Mouse (Mus musculus) T-helper 2 cell (primary cell): Measurements from ENCODE around the gene Dgkg.

Source experiments
- in situ Hi-C: fragments of 300-600 bp; cut with MboI, MseI; formaldehyde crosslinking; loops from one replicate; pipeline ENCODE4 v1.15.1; 2025; ENCODE audit warnings: high pct_unique_total_duplicates

Gene Dgkg

GRCm38 (mm10) chr16:22598741-22599140 is 58.3 kb downstream of the Dgkg start:
- in situ Hi-C loops = no loop called here

DNA sequence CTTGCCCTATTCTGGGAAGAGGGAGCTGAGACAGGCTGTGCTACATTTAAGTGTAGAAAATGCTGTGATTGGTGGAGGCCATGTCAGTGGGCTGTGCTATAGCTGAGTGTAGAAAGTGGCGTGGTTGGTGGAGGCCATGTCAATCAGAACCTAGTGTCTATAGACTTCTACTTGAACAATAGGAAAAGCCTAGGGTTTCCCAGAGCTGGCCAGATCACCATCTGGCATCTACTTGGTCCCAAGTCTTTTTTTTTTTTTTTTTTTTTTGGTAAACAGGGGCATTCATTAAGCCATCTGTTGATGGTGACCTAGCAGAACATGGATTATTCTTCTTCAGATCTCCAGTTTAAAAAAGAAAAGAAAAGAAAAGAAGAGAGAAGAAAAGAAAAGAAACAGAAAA is 60.6 kb downstream of the Dgkg start:
- in situ Hi-C loops = no loop called here

GRCm38 (mm10) chr16:22593907-22594306 is 63.1 kb downstream of the Dgkg start:
- in situ Hi-C loops = no loop called here

DNA sequence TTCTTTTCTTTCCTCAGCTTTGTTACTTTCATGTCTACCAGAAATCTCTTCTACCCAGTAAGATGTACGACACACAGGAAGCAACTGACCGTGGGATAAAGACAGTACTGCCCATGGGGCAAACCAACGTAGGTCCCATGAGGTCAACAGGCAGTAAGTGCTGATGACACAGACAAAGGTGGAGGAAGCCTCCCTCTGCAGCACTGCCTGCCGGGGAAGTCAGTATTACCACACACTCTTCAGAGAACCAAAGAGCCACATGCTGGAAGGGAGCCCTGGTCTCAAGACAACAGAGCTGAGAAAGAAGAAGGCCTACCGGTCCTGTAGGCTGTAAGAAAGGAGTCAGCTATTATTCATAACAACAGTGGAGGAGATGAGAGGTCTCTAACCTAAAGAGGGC is 67.4 kb downstream of the Dgkg start:
- in situ Hi-C loops = no loop called here

- in situ Hi-C loops = no loop called here
Measured at GRCm38 (mm10) chr16:22586151-22586836, 70.7 kb downstream of the Dgkg start.

DNA sequence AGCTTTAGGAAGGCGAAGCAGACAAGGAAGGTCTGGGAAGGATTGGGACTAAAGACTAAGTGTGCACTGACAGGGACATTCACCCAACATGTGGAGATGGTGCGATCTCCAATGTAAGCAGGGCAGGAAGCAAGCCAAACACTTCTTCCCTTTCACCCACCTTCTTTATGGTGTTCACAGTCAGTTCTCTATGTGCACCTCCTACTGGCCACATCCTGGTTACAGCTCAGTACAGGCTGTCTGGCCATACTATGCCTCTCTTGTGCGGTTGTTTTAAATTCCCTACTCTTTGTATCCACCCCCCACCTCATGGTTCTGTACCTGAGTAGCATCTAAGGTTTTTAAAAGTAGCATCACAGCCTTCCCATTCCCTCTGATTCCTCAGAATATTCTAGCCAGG is 71.5 kb downstream of the Dgkg start:
- in situ Hi-C loops = no loop called here

DNA sequence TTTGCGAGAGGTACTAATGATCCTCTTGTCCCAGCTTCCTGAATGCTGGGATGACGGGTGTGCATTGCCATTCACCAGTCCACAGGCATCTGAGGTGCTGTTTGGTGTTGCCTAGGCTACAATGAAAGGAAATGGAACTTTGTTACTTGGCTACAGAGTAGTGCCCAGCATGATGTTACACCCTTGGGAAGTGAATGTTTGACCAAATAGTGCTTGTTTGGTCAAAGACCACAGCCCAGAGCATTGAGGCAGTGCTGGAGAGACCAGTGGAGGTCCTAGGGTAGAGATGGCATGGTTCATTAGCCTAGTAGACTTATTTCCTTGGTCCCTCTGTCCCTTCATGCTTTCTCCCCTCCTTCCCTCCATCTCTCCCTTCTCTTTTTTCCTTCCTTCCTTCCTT is 73.6 kb downstream of the Dgkg start:
- in situ Hi-C loops = no loop called here

- in situ Hi-C loops = no loop called here
Measured at GRCm38 (mm10) chr16:22582173-22582929, 74.7 kb downstream of the Dgkg start.

- in situ Hi-C loops = no loop called here
Measured at GRCm38 (mm10) chr16:22580103-22580502, 76.9 kb downstream of the Dgkg start.

GRCm38 (mm10) chr16:22578883-22579282 is 78.1 kb downstream of the Dgkg start:
- in situ Hi-C loops = loop anchor here (10.0 kb wide), 1 partner anchor 1326 kb away; no protein-coding TSS in a partner anchor

DNA sequence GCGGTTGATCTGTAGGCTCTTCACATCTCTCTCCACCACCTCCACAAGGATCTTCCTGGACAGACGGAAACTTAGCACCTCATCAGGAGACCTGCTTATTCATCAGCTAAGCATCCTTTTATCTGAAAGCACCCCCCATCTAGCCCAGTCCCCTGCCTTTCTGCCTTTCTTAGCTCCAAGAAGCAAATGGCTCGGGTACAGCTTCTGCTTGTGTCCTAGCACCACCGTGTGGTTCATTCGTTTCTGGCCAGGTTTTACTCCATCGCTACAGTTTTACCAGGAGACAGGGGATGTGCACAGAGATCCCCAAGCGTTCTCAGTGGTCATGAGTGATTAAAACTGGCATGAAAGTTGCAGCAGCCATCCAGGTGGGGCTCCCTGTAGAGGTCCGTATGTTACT is 79.4 kb downstream of the Dgkg start:
- in situ Hi-C loops = loop anchor here (10.0 kb wide), 1 partner anchor 1327 kb away; no protein-coding TSS in a partner anchor

DNA sequence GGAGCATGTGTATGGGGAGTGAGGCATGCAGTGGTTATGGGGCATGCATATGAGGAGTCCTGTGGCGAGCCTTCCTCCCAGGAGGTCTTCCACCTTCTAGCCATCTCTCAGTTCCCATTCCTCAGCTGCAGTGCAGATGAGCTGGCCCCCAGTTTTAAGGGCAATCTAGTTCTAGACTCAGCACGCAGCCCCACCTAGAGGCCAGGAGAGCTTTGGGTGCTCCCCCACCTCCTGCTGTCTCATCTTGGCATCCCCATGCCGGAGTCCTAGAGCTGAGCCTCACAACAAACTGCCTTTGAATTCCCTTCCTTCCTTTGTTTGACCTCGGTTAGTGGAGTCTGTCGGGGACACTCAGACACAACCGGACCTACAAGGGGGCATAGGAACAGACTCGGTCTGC is 82.9 kb downstream of the Dgkg start:
- in situ Hi-C loops = loop anchor here (10.0 to 25.0 kb wide), 2 partner anchors 463 to 1331 kb away; partner anchors contain the start of gene Kng2

- in situ Hi-C loops = loop anchor here (10.0 to 25.0 kb wide), 2 partner anchors 465 to 1332 kb away; partner anchors contain the start of gene Kng2
Measured at GRCm38 (mm10) chr16:22572641-22573341, 84.2 kb downstream of the Dgkg start.

DNA sequence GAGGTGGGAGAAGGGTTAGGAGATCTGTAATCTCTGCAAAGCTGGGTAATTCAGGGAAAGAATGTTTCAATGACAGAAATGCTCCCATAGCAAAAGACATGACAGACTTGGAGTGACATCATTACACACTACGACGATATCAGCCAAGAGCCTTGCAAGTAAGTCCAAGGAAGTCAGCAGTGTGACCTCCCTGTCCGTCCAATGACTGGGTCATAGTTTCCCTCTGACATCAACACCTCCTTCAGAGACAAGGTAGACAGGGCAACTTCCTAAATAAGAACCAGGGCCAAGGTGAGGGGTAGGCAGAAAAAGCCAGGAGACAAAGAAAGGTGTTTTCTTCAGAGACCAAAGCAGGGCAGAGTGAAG is 92.1 kb downstream of the Dgkg start:
- in situ Hi-C loops = loop anchor here (5.0 to 25.0 kb wide), 2 partner anchors 237 to 472 kb away; partner anchors contain the start of gene Kng2

- in situ Hi-C loops = loop anchor here (5.0 to 25.0 kb wide), 2 partner anchors 238 to 473 kb away; partner anchors contain the start of gene Kng2
Measured at GRCm38 (mm10) chr16:22564259-22564906, 92.6 kb downstream of the Dgkg start.

DNA sequence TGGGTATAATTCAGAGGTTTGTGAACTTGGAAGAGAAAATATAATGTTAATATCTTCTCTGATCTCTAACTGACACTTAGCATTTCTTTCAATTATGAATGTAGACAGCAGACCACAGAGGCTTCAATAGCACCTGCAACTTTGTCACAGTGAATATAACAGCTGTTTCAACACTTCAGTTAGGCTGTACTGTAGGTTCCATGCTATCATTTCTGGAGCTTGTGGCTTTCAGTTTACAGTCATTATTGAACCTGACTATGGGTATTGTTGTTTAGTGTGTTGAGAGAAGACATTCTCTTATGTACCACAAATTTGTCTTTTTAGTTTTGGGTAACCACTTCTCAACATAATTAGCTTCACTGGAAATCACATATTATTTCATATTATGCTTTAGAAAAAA is 93.4 kb downstream of the Dgkg start:
- in situ Hi-C loops = loop anchor here (5.0 to 25.0 kb wide), 2 partner anchors 239 to 474 kb away; partner anchors contain the start of gene Kng2

DNA sequence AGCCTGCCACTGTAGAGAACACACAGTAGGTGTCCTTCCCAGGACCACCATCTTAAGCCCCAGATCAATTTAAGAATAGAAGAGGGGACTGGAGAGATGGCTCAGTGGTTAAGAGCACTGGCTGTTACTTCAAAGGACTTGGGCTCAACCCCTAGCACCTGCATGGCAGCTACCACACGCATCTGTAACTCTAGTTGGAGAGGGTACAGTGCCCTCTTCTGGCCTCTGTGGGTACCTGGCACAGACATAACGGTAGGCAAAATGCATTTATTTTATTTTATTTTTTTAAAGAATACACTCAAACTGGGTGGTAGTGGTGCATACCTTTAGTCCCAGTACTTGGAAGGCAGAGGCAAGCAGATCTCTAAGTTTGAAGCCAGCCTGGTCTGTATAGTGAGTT is 102.0 kb downstream of the Dgkg start:
- in situ Hi-C loops = loop anchor here (5.0 to 25.0 kb wide), 3 partner anchors 180 to 482 kb away; partner anchors contain the start of gene Kng2

- in situ Hi-C loops = loop anchor here (10.0 to 25.0 kb wide), 2 partner anchors 178 to 485 kb away; partner anchors contain the start of gene Kng2
Measured at GRCm38 (mm10) chr16:22552351-22552750, 104.7 kb downstream of the Dgkg start.

GRCm38 (mm10) chr16:22551231-22552000 is 105.6 kb downstream of the Dgkg start:
- in situ Hi-C loops = loop anchor here (10.0 to 25.0 kb wide), 2 partner anchors 177 to 486 kb away; partner anchors contain the start of gene Kng2

DNA sequence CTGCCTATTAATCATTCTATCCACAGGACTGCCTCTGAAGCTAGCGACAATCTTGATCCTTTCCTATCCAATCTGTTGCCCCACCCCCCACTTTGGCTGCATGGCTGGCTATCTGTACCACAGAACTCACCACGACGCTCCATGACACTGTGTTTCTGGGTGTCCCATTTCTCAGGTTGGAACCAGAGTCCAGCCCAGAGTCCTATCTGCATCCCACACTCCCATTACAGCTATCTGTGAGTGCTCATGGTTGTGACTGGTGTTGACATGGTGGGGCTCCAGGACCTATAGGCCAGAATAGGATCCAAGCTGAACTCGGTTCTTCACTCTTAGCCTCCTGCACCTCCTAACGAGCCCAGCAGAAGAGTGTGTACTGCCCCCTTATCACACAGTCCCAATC is 107.7 kb downstream of the Dgkg start:
- in situ Hi-C loops = no loop called here
